Mouse (Mus musculus): ENCODE results near the gene Cdyl. TPM values are rescaled to one million over a fixed set of nuclear protein-coding genes. Genes with fewer than 3 reads are reported as not detected.

Cdyl gene
- polyA plus RNA-seq, 1 experiment, result 3.8 TPM

DNA sequence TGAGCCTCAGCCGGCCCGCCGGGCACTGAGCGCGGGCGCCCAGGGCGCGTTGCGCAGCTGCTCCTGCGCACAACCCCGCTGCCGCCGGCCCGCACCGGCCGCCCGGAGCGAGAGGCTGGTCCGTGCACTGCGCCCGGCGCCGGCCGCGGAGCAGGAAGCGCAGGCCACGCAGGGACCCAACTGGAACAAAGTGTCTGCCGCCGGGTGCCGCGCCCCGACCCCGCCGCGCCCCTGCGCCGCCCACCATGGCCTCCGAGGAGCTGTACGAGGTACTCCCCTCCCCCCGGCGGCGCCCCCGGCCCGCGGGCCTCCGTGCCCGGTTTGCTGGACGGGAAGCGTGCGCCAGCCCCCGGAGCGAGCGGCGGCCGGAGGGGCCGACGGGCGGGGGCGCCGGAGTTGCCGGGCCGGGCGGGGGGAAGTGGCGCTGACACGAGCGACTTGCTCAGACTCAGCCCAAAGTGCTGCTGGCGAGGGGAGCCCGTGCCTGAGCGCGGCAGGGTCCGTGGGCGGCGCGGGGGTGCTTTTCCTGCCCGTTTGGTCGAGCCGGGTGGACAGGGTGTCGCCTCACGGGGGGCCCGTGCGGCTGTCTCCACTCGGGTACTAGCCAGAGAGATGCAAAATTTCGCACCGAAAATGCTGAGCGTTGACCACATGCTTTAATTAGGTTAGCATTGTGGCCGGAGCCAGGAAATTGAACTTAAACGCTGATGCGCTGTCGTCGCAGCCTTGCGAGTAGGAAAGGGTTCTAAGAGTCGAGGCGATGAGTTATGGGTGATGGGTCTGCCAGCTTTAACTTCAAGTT is 82.2 kb downstream of the Cdyl start:
- Histone ChIP-seq H3K36me3 (ENCODE audit: control insufficient read depth, insufficient read depth, low read length) (no peaks in the 10 kb centered on the region), H3K27me3 (ENCODE audit: control insufficient read depth, insufficient read depth, low read length) (no peaks in the 10 kb centered on the region), H3K4me3 (ENCODE audit: low read depth, low read length) (peak overlapping the region; percentile 89), H3K4me1 (ENCODE audit: control insufficient read depth, insufficient read depth, insufficient read length, low read length) (no peaks in the 10 kb centered on the region), H3K27ac (ENCODE audit: insufficient read depth, low read depth, low read length) (peak overlapping the region; percentile 73)
- no peak for TF ChIP-seq CTCF (IDR thresholded peaks at IDR 0.05; ENCODE audit: extremely low read depth, insufficient read length, insufficient replicate concordance, low read depth, low read length)
- no peak for TF ChIP-seq POLR2A (IDR thresholded peaks at IDR 0.05; ENCODE audit: low read depth, low read length)
- under 1% methylated on average over 80 of the region's 93 CpGs for WGBS

DNA sequence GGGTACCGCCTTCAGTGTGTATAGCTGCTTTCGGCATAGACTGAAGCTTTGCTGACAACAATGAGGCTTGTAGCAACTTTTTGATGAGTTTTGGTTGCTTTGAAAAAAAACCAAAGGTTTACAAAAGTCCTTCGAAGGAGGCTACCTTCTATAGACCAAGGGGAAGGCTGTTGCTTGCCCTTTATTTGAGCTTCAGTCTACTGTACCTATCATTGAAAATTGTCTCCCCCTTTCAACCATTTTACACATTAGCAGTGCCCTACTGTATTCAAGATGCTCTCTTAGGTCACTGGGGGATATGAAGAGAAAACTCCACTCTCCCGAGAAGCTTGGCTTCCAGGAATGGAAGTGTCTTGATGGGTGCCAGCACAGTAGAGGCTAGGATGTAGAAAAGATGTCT is 83.1 kb downstream of the Cdyl start:
- no peak overlapping the region for H3K4me3 ChIP-seq (ENCODE audit: low read depth, low read length)
- WGBS, result 38% methylated on average over 4 of the region's 4 CpGs
- H3K4me1 ChIP-seq (ENCODE audit: control insufficient read depth, insufficient read depth, insufficient read length, low read length), result no peaks in the 10 kb centered on the region
- H3K27ac ChIP-seq (ENCODE audit: insufficient read depth, low read depth, low read length), result no peak overlapping the region
- TF ChIP-seq CTCF (IDR thresholded peaks at IDR 0.05; ENCODE audit: extremely low read depth, insufficient read length, insufficient replicate concordance, low read depth, low read length) (no peak), POLR2A (IDR thresholded peaks at IDR 0.05; ENCODE audit: low read depth, low read length) (no peak)
- no peaks in the 10 kb centered on the region for H3K36me3 ChIP-seq (ENCODE audit: control insufficient read depth, insufficient read depth, low read length)
- no peaks in the 10 kb centered on the region for H3K27me3 ChIP-seq (ENCODE audit: control insufficient read depth, insufficient read depth, low read length)

DNA sequence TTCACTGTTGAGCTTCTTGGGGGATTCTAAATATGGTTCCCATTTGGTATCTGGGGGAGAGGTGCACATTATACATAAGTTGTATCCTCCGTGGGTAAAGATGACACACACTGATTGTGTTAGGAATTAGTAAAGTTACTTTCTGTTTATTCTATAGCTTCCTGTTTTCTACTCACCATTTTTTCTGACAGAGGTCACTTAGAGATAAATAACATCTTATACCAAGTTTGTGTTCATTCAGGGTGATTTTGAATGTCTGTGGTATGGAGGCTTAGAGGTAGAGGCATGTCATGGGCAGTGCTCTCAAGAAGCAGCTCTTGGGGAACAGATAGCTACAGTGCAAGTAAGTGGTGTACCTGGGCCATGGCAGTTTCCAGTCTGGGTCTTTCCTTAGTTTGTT is 83.6 kb downstream of the Cdyl start:
- Histone ChIP-seq H3K36me3 (ENCODE audit: control insufficient read depth, insufficient read depth, low read length) (no peaks in the 10 kb centered on the region), H3K4me3 (ENCODE audit: low read depth, low read length) (no peak overlapping the region), H3K27me3 (ENCODE audit: control insufficient read depth, insufficient read depth, low read length) (no peaks in the 10 kb centered on the region), H3K27ac (ENCODE audit: insufficient read depth, low read depth, low read length) (no peak overlapping the region), H3K4me1 (ENCODE audit: control insufficient read depth, insufficient read depth, insufficient read length, low read length) (no peaks in the 10 kb centered on the region)
- 33% methylated on average over 1 of the region's 1 CpGs for WGBS
- TF ChIP-seq POLR2A (IDR thresholded peaks at IDR 0.05; ENCODE audit: low read depth, low read length), result no peak
- no peak for TF ChIP-seq CTCF (IDR thresholded peaks at IDR 0.05; ENCODE audit: extremely low read depth, insufficient read length, insufficient replicate concordance, low read depth, low read length)

DNA sequence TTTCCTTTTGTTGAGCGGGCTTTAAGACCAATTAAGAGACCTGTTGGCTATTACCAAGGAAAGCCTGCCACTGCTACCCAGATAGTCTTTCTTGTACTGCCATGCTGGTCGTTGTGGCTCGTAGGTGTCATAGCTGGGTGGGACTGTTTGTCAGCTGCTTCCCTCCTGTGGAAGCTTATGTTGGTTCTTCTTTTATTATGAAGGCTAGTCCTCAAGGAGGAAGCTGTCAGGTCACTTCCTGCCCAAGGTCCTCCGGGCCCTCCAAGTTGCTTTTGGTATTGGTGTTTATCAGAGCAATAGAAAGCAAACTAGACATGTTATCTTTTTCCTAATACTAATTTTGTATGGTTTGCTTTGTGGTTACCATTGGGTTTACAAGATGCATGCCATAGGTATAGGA is 89.6 kb downstream of the Cdyl start:
- Histone ChIP-seq H3K27ac (ENCODE audit: insufficient read depth, low read depth, low read length) (no peak overlapping the region), H3K4me1 (ENCODE audit: control insufficient read depth, insufficient read depth, insufficient read length, low read length) (peaks cover 3% of the 10 kb centered on the region), H3K4me3 (ENCODE audit: low read depth, low read length) (no peak overlapping the region), H3K36me3 (ENCODE audit: control insufficient read depth, insufficient read depth, low read length) (no peaks in the 10 kb centered on the region), H3K27me3 (ENCODE audit: control insufficient read depth, insufficient read depth, low read length) (no peaks in the 10 kb centered on the region)
- WGBS, result 77% methylated on average over 4 of the region's 4 CpGs
- TF ChIP-seq CTCF (IDR thresholded peaks at IDR 0.05; ENCODE audit: extremely low read depth, insufficient read length, insufficient replicate concordance, low read depth, low read length) (no peak), POLR2A (IDR thresholded peaks at IDR 0.05; ENCODE audit: low read depth, low read length) (no peak)

DNA sequence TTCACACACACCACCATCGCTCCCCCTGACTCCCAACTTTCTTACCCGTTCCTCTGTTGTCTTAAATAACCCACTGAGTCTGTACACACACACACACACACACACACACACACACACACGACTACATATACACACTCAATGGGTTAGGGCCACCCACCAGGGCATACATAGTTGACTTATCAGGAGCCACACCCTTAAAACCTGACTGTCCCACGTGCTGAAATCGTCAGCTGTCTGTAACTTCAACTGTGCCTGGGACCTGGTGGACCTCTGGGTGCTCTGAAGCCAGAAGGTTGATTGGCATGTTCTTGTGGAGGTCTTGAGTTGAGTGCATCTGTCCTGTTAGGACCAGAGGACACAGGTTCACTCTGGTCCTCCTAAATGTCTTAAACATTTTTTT is 90.0 kb downstream of the Cdyl start:
- no peaks in the 10 kb centered on the region for H3K36me3 ChIP-seq (ENCODE audit: control insufficient read depth, insufficient read depth, low read length)
- no peak overlapping the region for H3K4me3 ChIP-seq (ENCODE audit: low read depth, low read length)
- H3K4me1 ChIP-seq (ENCODE audit: control insufficient read depth, insufficient read depth, insufficient read length, low read length), result peaks cover 3% of the 10 kb centered on the region
- no peak overlapping the region for H3K27ac ChIP-seq (ENCODE audit: insufficient read depth, low read depth, low read length)
- no peaks in the 10 kb centered on the region for H3K27me3 ChIP-seq (ENCODE audit: control insufficient read depth, insufficient read depth, low read length)
- TF ChIP-seq POLR2A (IDR thresholded peaks at IDR 0.05; ENCODE audit: low read depth, low read length), result no peak
- no peak for TF ChIP-seq CTCF (IDR thresholded peaks at IDR 0.05; ENCODE audit: extremely low read depth, insufficient read length, insufficient replicate concordance, low read depth, low read length)
- 66% methylated on average over 5 of the region's 5 CpGs for WGBS

DNA sequence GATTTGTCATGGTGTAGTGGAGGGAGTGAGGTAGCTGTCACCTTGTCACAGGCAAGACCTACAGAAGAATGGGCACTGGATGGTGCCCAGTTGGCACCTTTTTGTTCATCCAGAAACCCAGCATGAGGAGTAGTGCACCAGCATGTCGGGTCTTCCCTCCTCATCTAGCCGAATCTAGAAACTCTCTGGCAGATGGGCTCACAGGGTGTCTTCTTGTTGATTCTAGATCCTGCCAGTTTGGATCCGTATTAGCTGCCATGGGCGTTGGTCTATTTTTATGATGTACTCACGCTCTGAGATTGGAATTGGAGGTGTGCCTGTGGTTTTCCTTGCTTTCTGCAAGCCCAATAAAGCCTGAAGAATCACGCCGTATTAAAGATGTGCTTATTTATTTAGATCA is 92.4 kb downstream of the Cdyl start:
- Histone ChIP-seq H3K27me3 (ENCODE audit: control insufficient read depth, insufficient read depth, low read length) (no peaks in the 10 kb centered on the region), H3K4me3 (ENCODE audit: low read depth, low read length) (no peak overlapping the region), H3K36me3 (ENCODE audit: control insufficient read depth, insufficient read depth, low read length) (no peaks in the 10 kb centered on the region), H3K27ac (ENCODE audit: insufficient read depth, low read depth, low read length) (no peak overlapping the region), H3K4me1 (ENCODE audit: control insufficient read depth, insufficient read depth, insufficient read length, low read length) (peaks cover 5% of the 10 kb centered on the region)
- WGBS, result 56% methylated on average over 7 of the region's 7 CpGs
- no peak for TF ChIP-seq POLR2A (IDR thresholded peaks at IDR 0.05; ENCODE audit: low read depth, low read length)
- TF ChIP-seq CTCF (IDR thresholded peaks at IDR 0.05; ENCODE audit: extremely low read depth, insufficient read length, insufficient replicate concordance, low read depth, low read length), result no peak

DNA sequence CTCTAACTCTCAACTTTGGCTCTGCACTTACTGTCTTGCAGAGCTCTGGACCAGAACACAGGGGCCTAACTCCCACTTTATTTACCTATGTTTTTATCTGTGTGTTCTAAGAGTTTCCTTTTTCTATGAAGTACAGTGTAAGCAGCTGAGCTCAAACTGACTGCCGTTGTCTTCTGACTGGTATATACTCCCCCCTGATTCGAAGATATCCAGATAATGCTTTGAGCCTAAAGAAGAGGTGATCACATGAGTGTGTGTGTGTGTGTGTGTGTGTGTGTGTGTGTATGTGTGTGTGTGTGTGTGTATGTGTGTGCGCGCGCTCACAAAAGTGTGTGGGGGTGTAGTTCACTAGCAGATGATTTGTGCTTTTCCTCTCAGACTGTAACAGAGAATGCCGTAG is 95.4 kb downstream of the Cdyl start:
- Histone ChIP-seq H3K4me3 (ENCODE audit: low read depth, low read length) (no peak overlapping the region), H3K27me3 (ENCODE audit: control insufficient read depth, insufficient read depth, low read length) (no peaks in the 10 kb centered on the region), H3K27ac (ENCODE audit: insufficient read depth, low read depth, low read length) (no peak overlapping the region), H3K4me1 (ENCODE audit: control insufficient read depth, insufficient read depth, insufficient read length, low read length) (peaks cover 5% of the 10 kb centered on the region), H3K36me3 (ENCODE audit: control insufficient read depth, insufficient read depth, low read length) (no peaks in the 10 kb centered on the region)
- TF ChIP-seq POLR2A (IDR thresholded peaks at IDR 0.05; ENCODE audit: low read depth, low read length), result no peak
- no peak for TF ChIP-seq CTCF (IDR thresholded peaks at IDR 0.05; ENCODE audit: extremely low read depth, insufficient read length, insufficient replicate concordance, low read depth, low read length)
- 86% methylated on average over 6 of the region's 6 CpGs for WGBS
